Mouse (Mus musculus) thymus, adult 2 months (tissue): Measurements from ENCODE around the gene Mrpl21. TPM values are rescaled to one million over a fixed set of nuclear protein-coding genes. Genes with fewer than 3 reads are reported as not detected.

ENCODE experiments used
- DNase-seq: peaks from one replicate; pipeline ENCODE4 v3.0.0; 2021
- H3K27ac ChIP-seq: fragments of 200-500 bp; 2 replicates; pipeline ENCODE4 v1.5.1; 2012; ENCODE audit warnings: low read length, control low read depth; ENCODE audit not compliant: control insufficient read depth, insufficient read depth
- H3K27me3 ChIP-seq: fragments of 200-500 bp; 2 replicates; pipeline ENCODE4 v1.6.1; 2012; ENCODE audit warnings: mild to moderate bottlenecking, low read length, moderate library complexity, mixed read lengths; ENCODE audit not compliant: control insufficient read depth, insufficient read depth
- H3K36me3 ChIP-seq: fragments of 200-500 bp; 2 replicates; pipeline ENCODE4 v1.6.1; 2012; ENCODE audit warnings: mild to moderate bottlenecking, low read length, moderate library complexity; ENCODE audit not compliant: control insufficient read depth, insufficient read depth
- H3K4me1 ChIP-seq: fragments of 200-500 bp; replicated peaks from 2 replicates; pipeline ENCODE4 v1.6.1; 2012; ENCODE audit warnings: low read length; ENCODE audit not compliant: control insufficient read depth, insufficient read depth
- H3K4me3 ChIP-seq: fragments of 200-500 bp; 2 replicates; pipeline ENCODE4 v1.5.1; 2012; ENCODE audit warnings: mild to moderate bottlenecking, low read length, control low read depth, moderate library complexity; ENCODE audit not compliant: control insufficient read depth, insufficient read depth
- CTCF ChIP-seq: fragments of 200-500 bp; IDR thresholded peaks from 2 replicates; pipeline ENCODE4 v1.5.1; 2012; ENCODE audit warnings: mild to moderate bottlenecking, control low read depth, low read length, moderate library complexity, borderline replicate concordance; ENCODE audit not compliant: control insufficient read depth, poor library complexity, insufficient read depth; ENCODE audit errors: extremely low read depth
- POLR2A ChIP-seq: fragments of 200-500 bp; IDR thresholded peaks from 2 replicates; pipeline ENCODE4 v1.6.1; 2012; ENCODE audit warnings: mild to moderate bottlenecking, low read length, control low read depth, moderate library complexity; ENCODE audit not compliant: control insufficient read depth, poor library complexity, insufficient read depth; ENCODE audit errors: extremely low read depth
- WGBS: fragments of 180-500 bp; shearing (Covaris S2); methylation state at CpG from one replicate; pipeline ENCODE4 v1.1.7; 2018; 5-methylcytosine and 5-hydroxymethylcytosine counted together
- polyA plus RNA-seq: library from polyadenylated mRNA; depleted of rRNA; stranded (reverse); fragments of >200 nt; gene quantifications from 2 replicates; pipeline ENCODE4 v1.2.3, GENCODE M21; 2012; rRNA removed

Mrpl21 gene
- polyA plus RNA-seq, 1 experiment: 57.8 TPM

GRCm38 (mm10) chr19:3336485-3337255 lies 54.0 kb downstream of the Mrpl21 start:
- TF ChIP-seq POLR2A (no peak), CTCF (no peak)
- no peaks in the 10 kb centered on the region for H3K27me3 ChIP-seq
- H3K4me1 ChIP-seq: peaks cover 40% of the 10 kb centered on the region
- H3K36me3 ChIP-seq: no peaks in the 10 kb centered on the region
- DNase-seq: no peak
- H3K4me3 ChIP-seq: no peak overlapping the region
- no peak overlapping the region for H3K27ac ChIP-seq
- 58% methylated on average over 8 of the region's 8 CpGs for WGBS

- Histone ChIP-seq H3K27me3 (no peaks in the 10 kb centered on the region), H3K36me3 (no peaks in the 10 kb centered on the region), H3K4me1 (peaks cover 34% of the 10 kb centered on the region), H3K27ac (no peak overlapping the region), H3K4me3 (no peak overlapping the region)
- no peak for TF ChIP-seq CTCF
- 56% methylated on average over 8 of the region's 8 CpGs for whole genome bisulfite sequencing
- DNase-seq: no peak
Measured at GRCm38 (mm10) chr19:3339187-3339586, 56.5 kb downstream of the Mrpl21 start.

DNA sequence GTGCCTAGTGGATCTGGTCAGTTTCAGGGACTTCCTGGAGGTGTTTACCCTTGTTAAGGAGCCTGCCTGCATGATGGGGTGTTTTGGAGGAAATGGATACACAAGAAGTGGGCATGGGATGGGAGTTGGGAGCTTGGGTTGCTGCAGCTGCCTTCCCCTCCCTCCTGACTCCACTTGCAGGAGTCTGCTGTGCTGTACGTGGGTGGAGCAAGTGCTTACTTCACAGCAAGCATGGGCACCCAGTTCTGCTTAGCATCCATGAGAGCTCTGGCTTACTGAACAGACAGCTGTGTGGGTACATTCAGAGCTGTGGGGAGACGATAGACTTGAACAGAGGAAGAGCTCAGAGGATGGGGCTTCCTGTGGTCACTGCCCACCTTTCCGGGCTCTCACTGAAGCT lies 58.3 kb downstream of the Mrpl21 start:
- peaks cover 34% of the 10 kb centered on the region for H3K4me1 ChIP-seq
- peak overlapping the region; percentile 23; the same call in 1 of the 2 replicates for H3K27ac ChIP-seq
- no peaks in the 10 kb centered on the region for H3K36me3 ChIP-seq
- no peaks in the 10 kb centered on the region for H3K27me3 ChIP-seq
- no peak for TF ChIP-seq POLR2A
- DNase-seq: peak; percentile 11
- 8% methylated on average over 3 of the region's 3 CpGs for WGBS
- no peak overlapping the region for H3K4me3 ChIP-seq

Other genes with a start within 250 kb of the Mrpl21 start
- gene Ighmbp2, start 116 bp downstream of the Mrpl21 start, polyA plus RNA-seq: 16.9 and 17.8 TPM in 2 replicates
- gene Cpt1a, start 39.4 kb downstream of the Mrpl21 start, polyA plus RNA-seq: 69.6 and 75.7 TPM in 2 replicates
- 0.62 and 0.85 TPM in 2 replicates for gene Tesmin, start 106.0 kb downstream of the Mrpl21 start, polyA plus RNA-seq
- 3.4 and 3.5 TPM in 2 replicates for gene Gal, start 131.6 kb downstream of the Mrpl21 start, polyA plus RNA-seq